Mouse (Mus musculus) ovary, postnatal 14 days (tissue): ENCODE results near the gene Ppm1g.
"Not testable (repeated sequence)": the region's sequence is repeated elsewhere in the genome, so short reads cannot be mapped to it uniquely, and the experiment has no call there.

Experiments
- DNase-seq: peaks from one replicate; pipeline ENCODE4 v3.0.0; 2022; ENCODE audit warnings: low spot score

Gene Ppm1g

GRCm38 (mm10) chr5:31219070-31219469 lies 1.4 kb downstream of the Ppm1g start:
- DNase-seq: no peak

- DNase-seq: no peak
Observed at GRCm38 (mm10) chr5:31218294-31218693, 2.2 kb downstream of the Ppm1g start.

GRCm38 (mm10) chr5:31216554-31216953 lies 3.9 kb downstream of the Ppm1g start:
- not testable (repeated sequence) for DNase-seq

- DNase-seq: no peak
Observed at GRCm38 (mm10) chr5:31204421-31204820, 16.1 kb downstream of the Ppm1g start.

- no peak for DNase-seq
Observed at GRCm38 (mm10) chr5:31203866-31204265, 16.6 kb downstream of the Ppm1g start.

- no peak for DNase-seq
Observed at GRCm38 (mm10) chr5:31202933-31203332, 17.6 kb downstream of the Ppm1g start.

DNA sequence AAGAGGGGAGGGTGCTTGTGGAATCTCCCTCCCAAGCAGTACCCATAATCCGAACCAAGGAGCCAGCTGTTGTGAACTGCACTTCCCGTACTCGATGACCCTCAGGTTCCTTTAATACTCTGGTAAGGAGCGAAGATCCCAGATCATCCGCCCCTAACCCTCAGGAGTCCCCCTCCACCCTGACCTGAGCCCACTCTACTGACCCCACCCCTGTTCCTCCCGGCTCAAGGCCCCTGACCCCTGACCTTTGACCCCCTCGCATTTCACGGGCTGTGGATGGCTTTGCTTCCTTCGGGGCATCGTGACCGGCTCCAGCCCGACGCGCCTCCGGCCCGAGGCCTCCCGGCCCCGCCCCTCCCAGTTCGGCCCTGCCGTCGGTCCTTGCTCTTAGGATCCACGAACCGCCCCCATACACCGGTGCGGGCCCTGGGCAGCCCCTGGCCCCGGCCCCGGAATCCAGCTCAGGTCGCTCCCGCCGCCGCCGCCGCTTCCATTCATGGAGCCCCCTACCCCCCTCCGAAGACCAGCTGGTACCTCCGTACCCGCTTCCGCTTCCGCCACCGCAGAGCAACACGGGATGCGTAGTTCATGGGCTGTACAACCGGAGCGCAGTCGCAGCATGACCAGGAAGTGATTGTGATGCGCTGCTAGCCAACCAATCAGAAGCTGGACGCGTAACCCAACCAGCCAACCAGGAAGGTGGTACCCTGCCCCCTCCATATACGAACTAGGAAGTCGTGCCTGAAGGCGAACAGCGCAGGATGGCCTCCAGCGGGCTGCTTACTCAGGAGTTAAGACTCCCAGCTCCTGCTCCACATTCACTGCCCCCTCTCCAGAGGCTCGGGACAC lies 18.5 kb downstream of the Ppm1g start, which contains the start of gene Zfp513:
TSS of gene Zfp513 (minus strand) at position 562 of the 849 bp plus-strand sequence.
- DNase-seq: peak; percentile 86

- DNase-seq: no peak
Observed at GRCm38 (mm10) chr5:31201042-31201741, 19.3 kb downstream of the Ppm1g start.

GRCm38 (mm10) chr5:31200327-31200768 lies 20.1 kb downstream of the Ppm1g start:
- no peak for DNase-seq

GRCm38 (mm10) chr5:31199893-31200292 lies 20.6 kb downstream of the Ppm1g start:
- DNase-seq: no peak

GRCm38 (mm10) chr5:31199321-31199892 lies 21.1 kb downstream of the Ppm1g start:
- DNase-seq: no peak

- DNase-seq: no peak
Observed at GRCm38 (mm10) chr5:31198616-31199320, 21.7 kb downstream of the Ppm1g start.

GRCm38 (mm10) chr5:31198170-31198569 lies 22.3 kb downstream of the Ppm1g start:
- DNase-seq: no peak

GRCm38 (mm10) chr5:31197072-31197471 lies 23.4 kb downstream of the Ppm1g start:
- DNase-seq: no peak

DNA sequence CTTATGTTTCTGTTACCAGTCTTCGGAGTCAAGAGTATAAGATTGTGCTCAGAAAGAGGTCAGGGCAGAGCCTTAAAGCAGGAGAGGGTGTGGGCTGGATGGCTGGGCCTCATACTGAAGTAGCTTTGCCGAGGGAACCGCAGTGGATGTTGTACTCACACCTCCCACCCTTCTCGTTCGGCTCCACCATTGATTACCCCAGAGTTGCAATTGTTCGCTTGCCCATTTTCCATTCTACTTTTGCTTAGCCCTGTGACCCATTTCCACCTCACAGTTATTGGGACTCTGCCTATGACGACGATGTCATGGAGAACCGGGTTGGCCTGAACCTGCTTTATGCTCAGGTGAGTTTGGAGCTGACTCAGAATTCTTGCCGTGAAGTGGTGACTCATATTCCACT lies 24.3 kb downstream of the Ppm1g start:
- no peak for DNase-seq

GRCm38 (mm10) chr5:31195671-31196070 lies 24.8 kb downstream of the Ppm1g start:
- no peak for DNase-seq

DNA sequence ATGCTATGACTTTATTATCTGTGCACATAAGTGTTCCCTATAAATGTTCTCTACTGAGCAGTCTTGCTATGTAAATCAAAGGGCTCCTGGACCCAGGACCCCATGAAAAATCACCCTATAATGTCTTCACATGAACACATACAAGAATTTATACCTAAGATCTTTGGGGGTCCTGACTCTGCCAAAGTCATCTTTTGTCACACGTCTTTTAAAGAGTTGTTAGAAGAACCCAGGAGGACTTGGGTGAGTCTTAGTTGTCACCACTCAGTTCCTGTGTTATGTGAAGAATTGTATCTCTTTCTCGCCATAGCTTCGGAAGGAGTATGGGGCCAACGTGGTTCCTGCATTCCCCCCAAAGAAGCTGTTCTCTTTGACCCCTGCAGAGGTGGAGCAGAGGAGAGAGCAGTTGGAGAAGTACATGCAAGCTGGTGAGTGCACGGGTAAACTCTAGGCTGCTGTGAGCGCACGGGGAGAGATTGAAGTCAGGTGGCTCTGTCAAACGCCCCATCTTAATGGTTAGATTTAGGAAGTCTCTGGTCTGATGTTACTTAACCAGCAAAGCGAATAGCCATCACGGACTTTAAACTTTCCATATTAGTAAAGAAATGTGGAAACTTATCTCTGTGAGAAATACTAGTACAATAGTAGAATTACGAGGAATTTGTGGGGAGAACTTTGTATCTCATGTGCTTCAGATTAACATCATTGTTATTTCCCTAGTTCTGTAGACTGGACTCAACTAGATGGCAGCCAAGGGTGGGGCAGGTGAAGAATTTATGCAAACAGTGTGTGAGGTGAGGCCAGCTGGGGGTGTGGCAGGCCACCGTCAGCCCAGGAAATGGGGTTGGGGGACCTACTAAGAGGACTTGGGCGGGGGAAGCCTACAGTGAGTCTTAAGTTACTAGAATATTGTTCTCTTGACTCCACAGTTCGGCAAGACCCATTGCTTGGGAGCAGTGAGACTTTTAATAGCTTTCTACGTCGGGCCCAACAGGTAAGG lies 25.7 kb downstream of the Ppm1g start:
- no peak for DNase-seq

DNA sequence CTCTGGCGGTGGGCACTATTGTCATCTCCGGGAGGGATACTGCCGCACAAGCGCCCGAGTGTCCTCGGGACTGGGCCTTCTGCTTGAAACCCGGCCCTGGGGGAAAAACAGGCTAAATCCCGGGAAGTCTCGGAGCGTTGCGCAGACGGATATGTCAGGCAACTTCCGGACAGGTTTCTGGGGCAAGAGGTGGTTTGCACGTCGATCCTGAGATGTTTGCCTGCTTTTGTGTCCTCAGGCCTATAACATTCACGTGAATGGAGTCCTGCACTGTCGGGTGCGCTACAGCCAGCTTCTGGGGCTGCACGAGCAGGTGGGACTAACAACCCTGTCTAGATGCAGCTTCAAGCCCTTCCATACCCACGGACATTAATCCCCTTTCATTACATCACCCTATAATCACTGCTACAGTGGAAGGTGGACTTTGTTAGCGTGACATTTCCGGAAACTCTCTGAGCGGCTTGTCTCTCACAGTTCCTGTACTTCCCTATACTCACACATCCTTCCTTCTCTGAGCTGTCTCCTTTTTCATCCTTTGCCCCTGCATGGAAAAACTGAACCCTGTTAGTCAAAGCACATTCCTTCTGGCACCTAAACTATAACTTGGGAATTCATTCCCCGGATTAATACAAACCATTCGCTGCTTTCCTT lies 26.7 kb downstream of the Ppm1g start:
- no peak for DNase-seq

GRCm38 (mm10) chr5:31192939-31193630 lies 27.4 kb downstream of the Ppm1g start, which contains the start of the genes Snx17 and Eif2b4:
Snx17 (plus strand) TSS chr5:31193227.
Eif2b4 (minus strand) TSS chr5:31193430.
- peak; percentile 97 for DNase-seq
